Mouse (Mus musculus) CH12.LX (cell line): ENCODE measurements at regions not wholly inside any gene's neighbourhood (a gene's known extent, or its start where the extent isn't known, plus 50 kb on each side); places are given as distances from the start of the nearest gene placed in this dataset.

Experiments
- DNase-seq: peaks from one replicate; pipeline ENCODE4 v3.0.0-alpha.2; 2013; ENCODE audit errors: extremely low read depth
- H3K27ac ChIP-seq: 2 replicates; pipeline ENCODE4 v1.5.1; 2012; ENCODE audit warnings: low read depth, mild to moderate bottlenecking, control low read depth, moderate library complexity; ENCODE audit not compliant: insufficient read depth
- H3K27me3 ChIP-seq: replicated peaks from 2 replicates; pipeline ENCODE3; 2012; ENCODE audit warnings: inconsistent platforms
- H3K36me3 ChIP-seq, 2 experiments: replicated peaks in 1 of 2; 2 replicates each; pipeline versions ENCODE3 to v1.6.1; 2012; ENCODE audit warnings: inconsistent platforms in 1 of 2, low read length in 1 of 2, mild to moderate bottlenecking in 1 of 2, mixed read lengths in 1 of 2, moderate library complexity in 1 of 2; ENCODE audit not compliant: control insufficient read depth in 1 of 2, insufficient read depth in 1 of 2
- H3K4me1 ChIP-seq, 2 experiments: 2 replicates each; pipeline ENCODE4 v1.6.1; 2012; ENCODE audit warnings: inconsistent platforms in 1 of 2, moderate library complexity in 1 of 2; ENCODE audit not compliant: insufficient read depth in 2 of 2, control insufficient read depth in 1 of 2
- H3K4me2 ChIP-seq: 2 replicates; pipeline ENCODE4 v1.6.1; 2012; ENCODE audit warnings: low read depth, mild to moderate bottlenecking, control low read depth; ENCODE audit not compliant: poor library complexity, insufficient read depth, severe bottlenecking
- H3K4me3 ChIP-seq, 3 experiments: fragments of 150-350 bp in 1 of 3; sonication (generic) in 1 of 3; replicated peaks in 1 of 3; 2 replicates each; pipeline versions ENCODE3 to v1.5.1; 2011 to 2012; ENCODE audit warnings: low read depth in 2 of 3, low read length in 2 of 3, mild to moderate bottlenecking in 2 of 3, moderate library complexity in 2 of 3, control low read depth in 1 of 3, improper control_type of control experiment in 1 of 3, inconsistent platforms in 1 of 3, mixed read lengths in 1 of 3; ENCODE audit not compliant: poor library complexity in 1 of 3
- H3K79me2 ChIP-seq: replicated peaks from 2 replicates; pipeline ENCODE4 v1.6.1; 2012; ENCODE audit warnings: mild to moderate bottlenecking, moderate library complexity; ENCODE audit not compliant: control insufficient read depth, poor library complexity, insufficient read depth, severe bottlenecking; ENCODE audit errors: extremely low read depth
- H3K9ac ChIP-seq: 2 replicates; pipeline ENCODE4 v1.6.1; 2012; ENCODE audit warnings: low read depth, mild to moderate bottlenecking, control low read depth, moderate library complexity; ENCODE audit not compliant: insufficient read depth
- H3K9me3 ChIP-seq: replicated peaks from 2 replicates; pipeline ENCODE3; 2012; ENCODE audit warnings: low read length, inconsistent platforms, mixed read lengths
- CTCF ChIP-seq, 2 experiments: IDR thresholded peaks in 1 of 2; conservative IDR thresholded peaks in 1 of 2; 2 replicates each; pipeline ENCODE4 v1.5.1; 2011 to 2012; ENCODE audit warnings: low read depth in 2 of 2, low read length in 2 of 2, improper control_type of control experiment in 1 of 2, inconsistent platforms in 1 of 2, mild to moderate bottlenecking in 1 of 2, moderate library complexity in 1 of 2
- ELF1 ChIP-seq: IDR thresholded peaks from 2 replicates; pipeline ENCODE4 v1.6.1; 2014; ENCODE audit warnings: low read depth, mild to moderate bottlenecking, inconsistent platforms, low read length, improper control_type of control experiment
- EP300 ChIP-seq: IDR thresholded peaks from 2 replicates; pipeline ENCODE4 v1.6.1; 2011; ENCODE audit warnings: low read length, improper control_type of control experiment
- ETS1 ChIP-seq: conservative IDR thresholded peaks from 2 replicates; pipeline ENCODE4 v1.6.1; 2012; ENCODE audit warnings: low read depth, mild to moderate bottlenecking, inconsistent platforms, low read length, improper control_type of control experiment, moderate library complexity
- IRF4 ChIP-seq: IDR thresholded peaks from 2 replicates; pipeline ENCODE4 v1.6.1; 2014; ENCODE audit warnings: low read depth, mild to moderate bottlenecking, inconsistent platforms, low read length, improper control_type of control experiment
- JUN ChIP-seq: IDR thresholded peaks from 2 replicates; pipeline ENCODE4 v1.6.1; 2011; ENCODE audit warnings: low read depth, mild to moderate bottlenecking, low read length, improper control_type of control experiment, moderate library complexity; ENCODE audit not compliant: insufficient read depth
- KAT2A ChIP-seq: IDR thresholded peaks from 2 replicates; pipeline ENCODE4 v1.6.1; 2012; ENCODE audit warnings: low read length, improper control_type of control experiment, inconsistent platforms; ENCODE audit not compliant: insufficient replicate concordance
- MAFK ChIP-seq: IDR thresholded peaks from 2 replicates; pipeline ENCODE4 v1.6.1; 2011; ENCODE audit warnings: low read length, improper control_type of control experiment; ENCODE audit not compliant: insufficient replicate concordance
- MAX ChIP-seq: IDR thresholded peaks from 2 replicates; pipeline ENCODE4 v1.6.1; 2011; ENCODE audit warnings: low read length, improper control_type of control experiment
- MXI1 ChIP-seq: IDR thresholded peaks from 2 replicates; pipeline ENCODE4 v1.6.1; 2011; ENCODE audit warnings: mild to moderate bottlenecking, low read depth, low read length, improper control_type of control experiment
- POLR2A ChIP-seq: IDR thresholded peaks from 2 replicates; pipeline ENCODE4 v1.6.1; 2011; ENCODE audit warnings: low read depth, mild to moderate bottlenecking, improper control_type of control experiment, low read length
- SIN3A ChIP-seq: IDR thresholded peaks from 2 replicates; pipeline ENCODE4 v1.6.1; 2012; ENCODE audit warnings: low read length, improper control_type of control experiment, inconsistent platforms
- SMC3 ChIP-seq: IDR thresholded peaks from 2 replicates; pipeline ENCODE4 v1.6.1; 2011; ENCODE audit warnings: low read depth, low read length, improper control_type of control experiment
- TBP ChIP-seq: conservative IDR thresholded peaks from 2 replicates; pipeline ENCODE4 v1.6.1; 2011; ENCODE audit warnings: low read depth, low read length, improper control_type of control experiment
- TCF12 ChIP-seq: IDR thresholded peaks from 2 replicates; pipeline ENCODE4 v1.6.1; 2014; ENCODE audit warnings: low read depth, mild to moderate bottlenecking, inconsistent platforms, low read length, improper control_type of control experiment
- USF2 ChIP-seq: conservative IDR thresholded peaks from 2 replicates; pipeline ENCODE4 v1.6.1; 2011; ENCODE audit warnings: low read depth, low read length, improper control_type of control experiment
- ZKSCAN1 ChIP-seq: IDR thresholded peaks from 2 replicates; pipeline ENCODE4 v1.6.1; 2012; ENCODE audit warnings: low read depth, inconsistent platforms, low read length, improper control_type of control experiment, borderline replicate concordance
- dilution Hi-C: fragments of 300-500 bp; cut with MboI; formaldehyde crosslinking; loops from 2 replicates; pipeline ENCODE4 v1.14.3; 2020; ENCODE audit warnings: low sequenced_read_pairs; ENCODE audit not compliant: extremely low pct_unique_long_range_greater_than_20kb, extremely low pct_ligation_motif_present
- in situ Hi-C: fragments of 300-500 bp; cut with MboI; formaldehyde crosslinking; loops from 3 replicates; pipeline ENCODE4 v1.14.3; 2019; ENCODE audit warnings: low sequenced_read_pairs, low pct_ligation_motif_present, low pct_unique_long_range_greater_than_20kb, mixed read lengths

- peaks cover 2 to 36% of the 10 kb centered on the region in 2 experiments; a peak in 2 of 4 replicates for H3K4me1 ChIP-seq
- TF ChIP-seq MAFK: no peak
- no peaks in the 10 kb centered on the region for H3K79me2 ChIP-seq
- H3K27ac ChIP-seq: no peak overlapping the region
- dilution Hi-C loops (no loop called here), in situ Hi-C loops (no loop called here)
- no peaks in the 10 kb centered on the region for H3K9me3 ChIP-seq
- no peak overlapping the region for H3K4me3 ChIP-seq
- no peak for DNase-seq
- no peaks in the 10 kb centered on the region for H3K27me3 ChIP-seq
- no peak overlapping the region for H3K9ac ChIP-seq
- no peak overlapping the region for H3K4me2 ChIP-seq
- H3K36me3 ChIP-seq: no peaks in the 10 kb centered on the region
Measured at GRCm38 (mm10) chr12:71626801-71627200, 204.1 kb upstream of the Daam1 start.

- in situ Hi-C loops: no loop called here
- Histone ChIP-seq H3K9me3 (no peaks in the 10 kb centered on the region), H3K4me1 (peaks cover 2 to 36% of the 10 kb centered on the region in 2 experiments; a peak in 2 of 4 replicates), H3K79me2 (no peaks in the 10 kb centered on the region), H3K36me3 (no peaks in the 10 kb centered on the region), H3K9ac (no peak overlapping the region), H3K4me3 (no peak overlapping the region), H3K4me2 (no peak overlapping the region), H3K27ac (no peak overlapping the region), H3K27me3 (no peaks in the 10 kb centered on the region)
- dilution Hi-C loops: no loop called here
- no peak for TF ChIP-seq POLR2A
- no peak for TF ChIP-seq MXI1
- no peak for TF ChIP-seq EP300
- TF ChIP-seq USF2: no peak
- TF ChIP-seq ETS1: no peak
- TF ChIP-seq CTCF (conservative IDR thresholded peaks at IDR 0.05 in 1 of 2, IDR thresholded peaks at IDR 0.05 in 1 of 2; ENCODE audit: low read depth in 2 of 2, low read length in 2 of 2): no peak
- TF ChIP-seq IRF4: no peak
- no peak for TF ChIP-seq TBP
- TF ChIP-seq KAT2A: no peak
- no peak for DNase-seq
Measured at GRCm38 (mm10) chr12:71627421-71628339, 203.2 kb upstream of the Daam1 start.

GRCm38 (mm10) chr12:71628340-71628738 is 202.5 kb upstream of the Daam1 start:
- dilution Hi-C loops: no loop called here
- no peaks in the 10 kb centered on the region for H3K36me3 ChIP-seq
- no peaks in the 10 kb centered on the region for H3K9me3 ChIP-seq
- no peak overlapping the region for H3K27ac ChIP-seq
- H3K9ac ChIP-seq: no peak overlapping the region
- TF ChIP-seq ZKSCAN1 (no peak), MXI1 (no peak), TCF12 (no peak), ELF1 (no peak), MAX (no peak), JUN (no peak), SIN3A (no peak), MAFK (no peak), SMC3 (no peak), EP300 (no peak)
- TF ChIP-seq, all 38 proteins: peak for 0
- no peak for DNase-seq
- Histone ChIP-seq H3K4me2 (no peak overlapping the region), H3K4me3 (no peak overlapping the region), H3K79me2 (no peaks in the 10 kb centered on the region), H3K27me3 (no peaks in the 10 kb centered on the region), H3K4me1 (peaks cover 2 to 36% of the 10 kb centered on the region in 2 experiments; a peak in 2 of 4 replicates)
- in situ Hi-C loops: no loop called here
